Mouse (Mus musculus): Measurements from ENCODE around the gene Ncoa6.

DNA sequence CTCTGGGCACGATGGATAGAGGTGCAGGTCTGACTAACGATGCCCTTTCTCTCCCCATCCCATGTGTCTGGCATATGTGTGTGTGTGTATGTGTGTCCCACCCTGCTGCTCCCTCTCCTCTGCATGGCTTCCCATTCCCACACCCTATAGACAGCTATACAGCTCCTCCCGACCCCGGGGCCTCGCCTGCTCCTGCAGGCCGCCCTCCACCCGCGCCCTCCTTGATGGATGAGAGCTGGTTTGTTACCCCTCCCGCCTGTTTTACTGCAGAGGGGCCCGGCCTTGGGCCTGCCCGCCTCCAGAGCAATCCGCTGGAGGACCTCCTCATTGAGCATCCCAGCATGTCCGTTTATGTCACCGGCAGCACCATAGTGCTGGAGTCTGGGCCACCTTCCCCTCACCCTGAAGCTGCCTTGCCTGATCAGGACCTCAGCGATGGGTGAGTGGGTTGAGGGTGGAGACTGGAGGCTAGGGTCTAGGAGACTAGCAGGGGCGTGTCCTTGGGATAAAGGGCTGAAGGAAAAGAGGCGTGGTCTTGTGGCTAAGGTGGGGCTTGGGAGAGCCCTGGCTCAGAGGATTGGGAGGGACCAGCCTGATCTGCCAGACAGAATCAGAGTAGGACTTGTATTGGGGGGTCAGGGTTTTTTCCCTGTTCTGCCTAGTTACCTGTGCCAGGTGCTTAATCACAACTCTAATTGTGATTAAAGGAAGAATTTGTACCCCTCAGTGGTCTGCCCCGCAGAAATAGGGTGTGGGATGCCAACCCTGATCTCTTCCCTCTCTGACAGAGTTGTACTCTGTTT, 87.8 kb downstream of the Ncoa6 start:
- no peak for TF ChIP-seq CTCF (IDR thresholded peaks at IDR 0.05; ENCODE audit: low read depth, low read length)
- no peak for TF ChIP-seq POLR2A (IDR thresholded peaks at IDR 0.05; ENCODE audit: borderline replicate concordance, low read depth, low read length)

Measured in bone marrow macrophage, adult 2 months (primary cell).